Mouse (Mus musculus): ENCODE measurements at regions not wholly inside any gene's neighbourhood (a gene's known extent, or its start where the extent isn't known, plus 50 kb on each side); places are given as distances from the start of the nearest gene placed in this dataset.

- no peak for DNase-seq
These were observed 307.1 kb downstream of the Etv1 start for GRCm38 (mm10) chr12:39086285-39086684.

GRCm38 (mm10) chr12:39094638-39095230 is 315.6 kb downstream of the Etv1 start:
- no peak for DNase-seq

DNA sequence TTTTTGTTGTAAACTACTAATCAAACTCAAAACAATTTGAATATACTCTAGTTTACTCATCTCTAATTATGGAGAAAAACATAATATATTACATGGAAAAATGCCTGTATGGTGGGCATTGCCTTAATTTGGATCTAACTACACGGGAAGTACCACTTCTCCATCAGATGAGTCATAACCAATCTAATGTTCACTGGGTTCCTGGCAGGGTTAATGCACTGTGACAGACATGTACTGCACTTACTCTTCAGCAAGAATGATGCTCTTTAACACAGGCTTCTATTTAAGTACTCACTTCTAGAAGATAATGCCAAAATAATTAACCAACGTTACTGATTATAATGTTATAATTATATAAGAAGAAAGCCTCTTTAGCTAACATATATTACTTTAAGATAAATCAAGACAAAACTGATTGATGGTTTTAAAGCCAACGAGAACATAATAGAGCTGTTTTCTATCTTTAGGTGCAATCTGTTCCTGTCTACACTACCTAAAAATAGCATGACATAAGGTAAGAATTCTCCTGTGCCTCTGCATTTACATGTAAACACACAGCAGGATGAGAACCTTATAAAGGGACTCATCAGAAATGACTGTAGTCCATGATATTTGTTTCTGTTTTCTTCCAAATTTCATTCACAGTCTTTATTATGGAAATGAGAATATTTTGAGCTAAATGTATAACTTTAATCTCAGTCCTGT is 344.4 kb downstream of the Etv1 start:
- no peak for DNase-seq

GRCm38 (mm10) chr12:39154689-39155088 is 375.5 kb downstream of the Etv1 start:
- no peak for DNase-seq

DNA sequence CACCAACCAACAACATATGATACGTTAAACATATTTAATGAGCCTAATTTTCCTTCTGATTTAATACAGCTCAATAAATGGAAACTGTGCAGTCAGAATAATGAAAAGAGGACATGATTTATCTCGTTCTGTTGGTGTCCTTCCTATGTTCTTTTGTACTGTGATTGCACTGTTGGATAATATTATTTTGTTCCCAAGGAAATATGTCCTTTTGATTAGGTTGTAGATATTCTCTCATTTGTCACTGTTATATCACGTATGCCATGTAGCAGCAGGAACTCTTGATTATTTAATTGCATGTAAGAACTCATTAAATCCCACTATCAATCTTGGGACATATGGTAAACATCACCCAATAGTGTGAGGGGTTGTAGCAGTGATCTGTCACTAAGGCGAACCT is 397.8 kb downstream of the Etv1 start:
- DNase-seq: no peak

- DNase-seq: no peak
These were observed 444.9 kb downstream of the Etv1 start for GRCm38 (mm10) chr12:39224073-39224472.

GRCm38 (mm10) chr12:39256605-39257004 is 477.4 kb downstream of the Etv1 start:
- DNase-seq: no peak

GRCm38 (mm10) chr12:39257571-39257970 is 478.4 kb downstream of the Etv1 start:
- DNase-seq: no peak

GRCm38 (mm10) chr12:39289676-39290075 is 510.5 kb downstream of the Etv1 start:
- no peak for DNase-seq

- DNase-seq: no peak
These were observed 522.4 kb downstream of the Etv1 start for GRCm38 (mm10) chr12:39301351-39302212.

DNA sequence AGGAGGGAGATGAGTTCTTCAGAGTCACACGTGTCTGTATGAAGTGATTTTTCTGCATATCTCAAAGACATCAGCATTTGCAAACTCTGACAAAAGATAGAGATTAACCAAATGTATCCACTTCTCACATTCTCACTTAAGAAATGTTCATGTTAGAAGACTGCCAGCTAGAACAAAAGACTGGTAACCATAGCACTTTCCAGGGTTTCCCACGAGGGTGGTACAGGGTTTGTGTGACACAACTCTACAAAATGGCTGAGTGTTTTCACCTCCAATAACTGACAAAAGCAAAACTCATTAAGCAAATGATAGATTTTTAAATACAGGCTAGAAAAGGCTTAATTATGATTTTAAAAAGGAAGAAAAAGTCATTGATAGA is 523.0 kb downstream of the Etv1 start:
- DNase-seq: no peak

DNA sequence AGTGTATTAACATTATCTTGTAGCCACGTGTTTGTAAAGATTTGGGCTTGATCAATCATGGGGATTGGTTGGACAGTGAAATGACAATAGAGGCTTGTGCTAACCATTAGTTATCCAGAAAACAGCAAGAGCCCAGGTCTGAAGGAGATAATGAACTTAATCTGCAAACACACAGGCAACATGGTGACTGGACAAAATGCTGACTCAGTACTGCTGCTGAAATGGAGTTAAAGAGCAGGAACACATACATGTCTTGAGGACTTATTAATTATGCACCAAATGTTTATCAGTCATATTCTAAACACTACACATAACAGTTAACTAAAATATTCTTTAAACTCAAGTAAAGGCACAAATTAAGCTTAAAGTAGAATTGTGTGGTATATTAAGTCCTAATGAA is 528.6 kb downstream of the Etv1 start:
- no peak for DNase-seq

DNA sequence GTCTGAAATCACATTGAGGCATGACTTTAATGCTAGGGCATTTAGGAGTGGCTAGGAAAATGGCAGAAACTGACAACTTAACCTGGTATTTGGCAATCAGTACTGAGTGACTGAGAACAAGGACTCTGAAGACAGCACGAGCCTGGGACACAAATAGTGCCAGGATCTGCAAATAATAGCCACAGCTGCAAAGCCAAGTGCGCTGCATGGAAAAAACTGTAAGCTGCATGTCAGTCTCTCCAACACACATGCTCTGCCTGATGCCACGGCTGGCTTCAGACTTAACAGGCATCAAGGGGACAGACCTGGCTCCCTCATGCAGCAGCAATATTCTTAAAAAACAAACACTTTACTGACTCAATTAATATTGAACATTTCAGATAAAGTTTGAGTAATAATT is 530.7 kb downstream of the Etv1 start:
- DNase-seq: no peak

DNA sequence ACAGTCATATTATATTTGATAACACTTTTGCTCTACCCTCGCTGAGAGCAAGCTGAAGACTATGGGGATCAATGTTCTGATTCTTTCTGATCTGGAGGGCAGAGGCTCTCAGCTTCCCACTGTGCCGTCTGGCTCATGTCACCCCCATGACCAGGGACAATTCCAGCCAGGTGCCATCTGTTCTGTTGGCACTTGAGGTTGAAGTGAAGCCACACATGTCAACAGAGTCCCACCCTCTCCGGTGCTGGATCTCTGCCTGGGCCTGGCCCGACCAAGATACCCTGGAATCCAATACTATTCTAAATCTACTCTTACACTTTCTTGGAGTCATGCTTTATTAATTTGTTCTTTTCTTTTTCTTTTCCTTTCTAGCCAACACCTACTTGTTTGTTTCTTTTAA is 538.0 kb downstream of the Etv1 start:
- DNase-seq: no peak

DNA sequence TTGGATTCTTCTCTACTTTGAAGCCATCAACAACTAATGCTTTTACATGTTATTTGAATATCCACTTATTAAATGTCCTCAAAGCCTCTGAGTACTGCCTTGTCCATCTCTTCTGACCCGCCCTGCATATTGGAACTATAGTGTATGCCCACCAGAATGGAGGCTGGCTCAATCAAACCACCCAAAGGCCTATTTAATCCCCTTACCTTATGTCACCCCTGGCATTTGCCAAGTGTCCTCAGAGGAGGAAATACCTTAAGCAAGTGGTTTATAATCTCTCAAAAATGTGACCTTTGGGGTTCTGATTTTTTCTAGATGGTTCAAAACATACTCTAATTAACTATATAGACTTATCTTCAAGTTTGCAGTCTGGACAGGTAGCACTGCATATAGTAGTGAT is 542.3 kb downstream of the Etv1 start:
- no peak for DNase-seq

DNA sequence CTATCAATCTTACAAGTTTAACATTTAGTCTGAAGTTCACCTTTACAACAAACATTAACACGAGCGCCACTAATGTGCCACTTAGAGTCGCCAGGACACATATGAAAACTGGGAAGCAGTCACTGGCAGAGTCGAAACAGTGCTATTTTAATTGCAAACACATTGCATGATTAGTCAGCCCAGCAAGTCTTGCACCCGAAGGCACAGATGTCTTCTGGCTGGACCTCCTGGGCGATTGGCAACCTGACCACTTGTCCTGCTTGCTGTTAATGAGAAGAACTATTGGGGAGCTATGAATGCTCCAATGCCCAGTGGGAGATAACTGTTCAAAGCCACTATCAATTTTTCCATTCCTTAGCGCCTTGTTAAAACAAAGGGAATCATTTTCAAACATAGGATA is 547.0 kb downstream of the Etv1 start:
- no peak for DNase-seq

DNA sequence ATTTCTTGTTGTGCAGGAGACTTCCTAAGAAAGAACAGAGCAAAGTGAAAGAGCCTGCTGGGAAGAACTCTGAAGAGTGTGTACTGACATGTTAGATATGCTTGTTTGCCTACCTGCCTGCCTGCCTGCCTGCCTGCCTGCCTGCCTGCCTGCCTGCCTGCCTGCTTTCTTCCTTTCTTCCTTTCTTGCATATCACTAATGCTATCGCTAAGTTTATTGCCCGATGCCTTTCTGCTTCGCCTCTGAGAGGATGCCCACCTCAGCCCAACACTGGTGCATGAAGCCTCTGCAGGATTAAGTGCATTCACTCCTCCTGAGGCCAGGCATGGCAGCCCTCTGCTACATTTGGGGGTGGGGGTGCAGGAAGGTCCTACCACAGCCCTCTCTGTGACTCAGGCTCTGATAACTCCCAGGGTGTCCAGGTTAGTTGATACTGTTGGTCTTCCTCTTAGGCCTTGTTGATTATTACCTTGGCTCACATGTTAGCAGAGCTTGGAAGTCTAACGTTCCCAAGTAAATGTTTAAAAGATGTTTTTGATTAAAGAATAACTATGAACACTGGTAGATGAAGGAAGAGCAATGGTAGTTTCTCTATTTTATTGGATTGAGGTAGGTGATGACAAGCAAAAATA is 547.6 kb downstream of the Etv1 start:
- DNase-seq: no peak

GRCm38 (mm10) chr12:39328377-39328776 is 549.2 kb downstream of the Etv1 start:
- DNase-seq: no peak

GRCm38 (mm10) chr12:39339101-39339538 is 559.9 kb downstream of the Etv1 start:
- DNase-seq: no peak

DNA sequence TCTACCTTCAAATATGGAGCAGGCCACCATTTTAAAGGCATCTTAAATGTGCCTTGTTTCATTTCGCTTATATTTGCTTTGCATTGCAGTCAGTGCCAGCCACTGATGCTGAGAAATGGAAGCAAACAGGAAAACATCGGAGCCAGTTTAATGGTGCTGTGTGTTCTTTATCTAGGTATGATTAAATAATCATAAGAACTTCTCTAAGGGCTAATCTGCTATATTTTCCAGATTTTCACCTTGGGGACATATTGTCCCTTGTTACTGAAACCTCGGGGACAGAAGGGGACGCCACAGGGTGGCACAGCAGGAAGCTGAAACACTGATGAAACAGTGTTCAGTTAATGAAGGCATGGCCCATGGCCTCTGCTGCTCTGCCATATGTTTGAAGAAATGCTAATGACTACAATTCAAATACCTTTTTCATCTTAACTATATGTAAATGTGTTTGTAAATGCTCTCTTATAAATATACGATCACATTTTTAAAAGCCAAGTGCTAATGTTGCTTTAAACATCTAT is 562.6 kb downstream of the Etv1 start:
- no peak for DNase-seq

GRCm38 (mm10) chr12:39342327-39342726 is 563.1 kb downstream of the Etv1 start:
- DNase-seq: no peak

DNA sequence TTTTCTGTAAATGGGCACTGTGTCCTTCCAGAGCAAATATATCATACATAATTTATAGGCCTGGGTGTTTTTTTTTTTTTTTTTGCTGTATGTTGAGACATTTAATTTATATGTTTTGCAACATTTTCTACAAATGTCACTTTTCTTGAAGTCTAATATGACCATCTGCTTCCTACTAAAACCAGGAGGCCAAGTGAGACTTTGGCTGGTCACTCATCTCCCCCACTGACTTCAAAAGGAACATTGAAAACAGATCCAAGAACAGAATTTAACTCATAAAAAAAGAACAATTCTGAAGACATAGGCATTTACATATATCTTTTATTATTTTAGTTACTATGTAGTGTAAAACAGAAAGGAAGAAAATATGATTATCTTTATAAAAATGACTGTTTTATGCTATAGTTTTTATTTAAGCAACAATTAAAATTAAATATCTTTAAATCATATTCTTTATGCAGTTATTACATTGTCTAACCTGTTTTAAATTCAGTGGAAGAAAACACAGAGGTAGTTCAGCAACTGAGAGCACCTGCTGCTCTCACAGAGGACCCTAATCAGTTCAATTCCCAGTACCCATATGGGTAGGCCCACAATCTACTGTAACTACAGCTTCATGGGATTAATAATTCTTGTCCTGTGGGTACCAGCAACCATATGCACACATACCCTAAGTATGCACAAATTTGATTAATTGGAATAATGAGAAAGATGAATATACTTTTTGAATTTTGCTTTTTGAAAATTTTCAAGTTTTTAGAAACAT is 592.5 kb downstream of the Etv1 start:
- DNase-seq: no peak

Data from right cerebral cortex, postnatal 25 days (tissue).